Mouse (Mus musculus) forebrain, embryonic 15.5 days (tissue): ENCODE results near the gene Kmt2d. TPM values are rescaled to one million over a fixed set of nuclear protein-coding genes. Genes with fewer than 3 reads are reported as not detected.

Experiments used
- ATAC-seq: fragments of 200-750 bp; cut with Nextera tagmentation; replicated peaks from 2 replicates; pipeline ENCODE4 v1.8.0; 2017; ENCODE audit warnings: mild to moderate bottlenecking, moderate TSS enrichment, moderate library complexity
- H3K27ac ChIP-seq: fragments of 300-500 bp; sonication (generic); replicated peaks from 2 replicates; pipeline ENCODE4 v1.5.1; 2015; ENCODE audit warnings: mild to moderate bottlenecking, inconsistent platforms
- H3K27me3 ChIP-seq: fragments of 300-500 bp; sonication (generic); 2 replicates; pipeline ENCODE4 v1.6.1; 2015; ENCODE audit warnings: inconsistent platforms
- H3K36me3 ChIP-seq: fragments of 300-500 bp; sonication (generic); 2 replicates; pipeline ENCODE4 v1.6.1; 2015; ENCODE audit warnings: mild to moderate bottlenecking, inconsistent platforms
- H3K4me1 ChIP-seq: fragments of 300-500 bp; sonication (generic); 2 replicates; pipeline ENCODE4 v1.6.1; 2015; ENCODE audit warnings: inconsistent platforms
- H3K4me2 ChIP-seq: fragments of 300-500 bp; sonication (generic); replicated peaks from 2 replicates; pipeline ENCODE4 v1.6.1; 2015; ENCODE audit warnings: mild to moderate bottlenecking, inconsistent platforms
- H3K4me3 ChIP-seq: fragments of 300-500 bp; sonication (generic); 2 replicates; pipeline ENCODE4 v1.5.1; 2015; ENCODE audit warnings: mild to moderate bottlenecking, inconsistent platforms
- H3K9ac ChIP-seq: fragments of 300-500 bp; sonication (generic); replicated peaks from 2 replicates; pipeline ENCODE4 v1.6.1; 2015; ENCODE audit warnings: mild to moderate bottlenecking, inconsistent platforms
- H3K9me3 ChIP-seq: fragments of 300-500 bp; sonication (generic); 2 replicates; pipeline ENCODE4 v1.6.1; 2016; ENCODE audit warnings: inconsistent platforms
- WGBS: fragments of 180-500 bp; shearing (Covaris S2); methylation state at CpG from one replicate; pipeline ENCODE4 v1.1.7; 2015; ENCODE audit warnings: mixed read lengths; 5-methylcytosine and 5-hydroxymethylcytosine counted together
- polyA plus RNA-seq: library from polyadenylated mRNA; unstranded; fragments of >200 nt; fragmentation: Nextera tagmentation; extraction: Ambion mirVana; gene quantifications from 2 replicates; pipeline ENCODE4 v1.2.1, GENCODE M21; 2015

Gene Kmt2d
- polyA plus RNA-seq, 1 experiment from 2014 or later: 14.3 TPM

GRCm38 (mm10) chr15:98864951-98865350, 6.1 kb downstream of the Kmt2d start:
- WGBS: 94% methylated on average over 6 of the region's 6 CpGs
- Histone ChIP-seq H3K4me1 (peaks cover 33% of the 10 kb centered on the region), H3K27me3 (no peaks in the 10 kb centered on the region), H3K4me2 (no peak overlapping the region), H3K36me3 (peaks cover 66% of the 10 kb centered on the region), H3K9ac (no peak overlapping the region), H3K4me3 (no peak overlapping the region), H3K9me3 (no peaks in the 10 kb centered on the region), H3K27ac (no peak overlapping the region)
- ATAC-seq: no peak

- ATAC-seq: no peak
These were observed 7.5 kb downstream of the Kmt2d start for GRCm38 (mm10) chr15:98863451-98863958.

GRCm38 (mm10) chr15:98861701-98862410, 9.1 kb downstream of the Kmt2d start:
- WGBS: 89% methylated on average over 21 of the region's 21 CpGs

More at GRCm38 (mm10) chr15:98863451-98863958, 7.5 kb downstream of the Kmt2d start:
- Histone ChIP-seq H3K27me3 (no peaks in the 10 kb centered on the region), H3K4me2 (no peak overlapping the region), H3K36me3 (peaks cover 80% of the 10 kb centered on the region), H3K27ac (no peak overlapping the region), H3K9ac (no peak overlapping the region), H3K9me3 (no peaks in the 10 kb centered on the region), H3K4me1 (peaks cover 19% of the 10 kb centered on the region), H3K4me3 (no peak overlapping the region)
- 91% methylated on average over 12 of the region's 12 CpGs for WGBS

GRCm38 (mm10) chr15:98860921-98861320, 10.1 kb downstream of the Kmt2d start:
- no peaks in the 10 kb centered on the region for H3K4me1 ChIP-seq
- H3K27ac ChIP-seq: no peak overlapping the region
- no peaks in the 10 kb centered on the region for H3K9me3 ChIP-seq
- no peak overlapping the region for H3K4me3 ChIP-seq
- no peak overlapping the region for H3K4me2 ChIP-seq
- no peaks in the 10 kb centered on the region for H3K27me3 ChIP-seq
- 95% methylated on average over 18 of the region's 18 CpGs for WGBS
- H3K9ac ChIP-seq: no peak overlapping the region
- H3K36me3 ChIP-seq: peaks cover 99% of the 10 kb centered on the region
- no peak for ATAC-seq

More at GRCm38 (mm10) chr15:98861701-98862410, 9.1 kb downstream of the Kmt2d start:
- Histone ChIP-seq H3K4me3 (no peak overlapping the region), H3K4me1 (peaks cover 2% of the 10 kb centered on the region; the same call in 1 of the 2 replicates), H3K27ac (no peak overlapping the region), H3K9me3 (no peaks in the 10 kb centered on the region), H3K9ac (no peak overlapping the region), H3K36me3 (peaks cover 96% of the 10 kb centered on the region), H3K4me2 (no peak overlapping the region), H3K27me3 (no peaks in the 10 kb centered on the region)
- no peak for ATAC-seq

- no peak for ATAC-seq
- Histone ChIP-seq H3K4me2 (no peak overlapping the region), H3K27ac (no peak overlapping the region), H3K4me3 (no peak overlapping the region), H3K9me3 (no peaks in the 10 kb centered on the region), H3K4me1 (no peaks in the 10 kb centered on the region), H3K27me3 (no peaks in the 10 kb centered on the region), H3K36me3 (peaks cover 99% of the 10 kb centered on the region), H3K9ac (no peak overlapping the region)
- WGBS: 85% methylated on average over 9 of the region's 9 CpGs
These were observed 11.5 kb downstream of the Kmt2d start for GRCm38 (mm10) chr15:98859319-98860043.

GRCm38 (mm10) chr15:98854214-98854613, 16.8 kb downstream of the Kmt2d start:
- Histone ChIP-seq H3K4me2 (no peak overlapping the region), H3K4me3 (no peak overlapping the region), H3K27ac (no peak overlapping the region), H3K27me3 (no peaks in the 10 kb centered on the region), H3K4me1 (no peaks in the 10 kb centered on the region), H3K36me3 (peaks cover 99% of the 10 kb centered on the region), H3K9ac (no peak overlapping the region), H3K9me3 (no peaks in the 10 kb centered on the region)
- ATAC-seq: no peak
- 94% methylated on average over 16 of the region's 16 CpGs for WGBS

- H3K27me3 ChIP-seq: no peaks in the 10 kb centered on the region
- peaks cover 100% of the 10 kb centered on the region for H3K36me3 ChIP-seq
- H3K9me3 ChIP-seq: no peaks in the 10 kb centered on the region
- 0 out of 2 replicates have a peak, but pooled peaks have one; percentile 21 for ATAC-seq
- no peak overlapping the region for H3K9ac ChIP-seq
- H3K4me3 ChIP-seq: no peak overlapping the region
- no peak overlapping the region for H3K27ac ChIP-seq
- H3K4me2 ChIP-seq: no peak overlapping the region
- H3K4me1 ChIP-seq: no peaks in the 10 kb centered on the region
- WGBS: 92% methylated on average over 28 of the region's 28 CpGs
These were observed 17.7 kb downstream of the Kmt2d start for GRCm38 (mm10) chr15:98853161-98853937.

GRCm38 (mm10) chr15:98852733-98853132, 18.3 kb downstream of the Kmt2d start:
- H3K4me2 ChIP-seq: no peak overlapping the region
- no peak overlapping the region for H3K9ac ChIP-seq
- H3K36me3 ChIP-seq: peaks cover 100% of the 10 kb centered on the region
- no peaks in the 10 kb centered on the region for H3K9me3 ChIP-seq
- no peaks in the 10 kb centered on the region for H3K4me1 ChIP-seq
- no peak for ATAC-seq
- no peak overlapping the region for H3K4me3 ChIP-seq
- WGBS: 93% methylated on average over 9 of the region's 9 CpGs
- no peaks in the 10 kb centered on the region for H3K27me3 ChIP-seq
- no peak overlapping the region for H3K27ac ChIP-seq

- Histone ChIP-seq H3K4me2 (no peak overlapping the region), H3K4me1 (no peaks in the 10 kb centered on the region), H3K9ac (no peak overlapping the region), H3K27me3 (no peaks in the 10 kb centered on the region), H3K4me3 (no peak overlapping the region), H3K9me3 (no peaks in the 10 kb centered on the region), H3K36me3 (peaks cover 100% of the 10 kb centered on the region), H3K27ac (no peak overlapping the region)
- no peak for ATAC-seq
- 94% methylated on average over 9 of the region's 9 CpGs for WGBS
These were observed 18.9 kb downstream of the Kmt2d start for GRCm38 (mm10) chr15:98852071-98852470.

- peaks cover 100% of the 10 kb centered on the region for H3K36me3 ChIP-seq
- H3K4me3 ChIP-seq: no peak overlapping the region
- no peaks in the 10 kb centered on the region for H3K4me1 ChIP-seq
- H3K9me3 ChIP-seq: no peaks in the 10 kb centered on the region
- WGBS: 90% methylated on average over 21 of the region's 21 CpGs
- ATAC-seq: no peak
- no peak overlapping the region for H3K4me2 ChIP-seq
- H3K27me3 ChIP-seq: no peaks in the 10 kb centered on the region
- H3K9ac ChIP-seq: no peak overlapping the region
- no peak overlapping the region for H3K27ac ChIP-seq
These were observed 19.7 kb downstream of the Kmt2d start for GRCm38 (mm10) chr15:98851229-98851818.

- Histone ChIP-seq H3K9ac (no peak overlapping the region), H3K4me1 (no peaks in the 10 kb centered on the region), H3K4me3 (no peak overlapping the region), H3K36me3 (peaks cover 100% of the 10 kb centered on the region), H3K27ac (no peak overlapping the region), H3K9me3 (no peaks in the 10 kb centered on the region), H3K4me2 (no peak overlapping the region), H3K27me3 (no peaks in the 10 kb centered on the region)
- WGBS: 91% methylated on average over 14 of the region's 14 CpGs
- no peak for ATAC-seq
These were observed 20.3 kb downstream of the Kmt2d start for GRCm38 (mm10) chr15:98850668-98851067.
